Mouse (Mus musculus) T-helper 2 cell (primary cell): ENCODE results near the gene Lpcat2.
"Not testable (repeated sequence)": the region's sequence is repeated elsewhere in the genome, so short reads cannot be mapped to it uniquely, and the experiment has no call there.

ENCODE experiments used
- in situ Hi-C: fragments of 300-600 bp; cut with MboI, MseI; formaldehyde crosslinking; loops from one replicate; pipeline ENCODE4 v1.15.1; 2025; ENCODE audit warnings: high pct_unique_total_duplicates

Lpcat2 gene

DNA sequence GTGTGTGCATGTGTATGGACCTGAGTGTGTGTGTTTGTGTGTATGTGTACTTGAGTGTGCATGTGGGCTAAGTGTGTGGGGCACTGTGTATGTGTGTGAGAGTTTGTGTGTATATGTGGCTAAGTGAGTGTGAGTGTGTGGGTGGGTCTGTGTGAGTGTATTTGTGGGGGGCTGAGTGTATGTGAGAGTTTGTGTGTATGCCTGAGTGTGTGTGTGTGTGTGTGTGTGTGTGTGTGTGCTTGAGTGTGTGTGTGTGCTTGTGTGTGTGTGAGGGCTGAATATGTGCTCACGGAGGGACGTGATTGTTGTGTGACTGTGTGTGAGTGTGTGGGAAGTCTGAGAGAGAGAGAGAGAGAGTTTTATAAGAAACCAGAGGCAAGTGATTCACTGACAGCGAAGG is 3.8 kb upstream of the Lpcat2 start:
- in situ Hi-C loops, result no loop called here

DNA sequence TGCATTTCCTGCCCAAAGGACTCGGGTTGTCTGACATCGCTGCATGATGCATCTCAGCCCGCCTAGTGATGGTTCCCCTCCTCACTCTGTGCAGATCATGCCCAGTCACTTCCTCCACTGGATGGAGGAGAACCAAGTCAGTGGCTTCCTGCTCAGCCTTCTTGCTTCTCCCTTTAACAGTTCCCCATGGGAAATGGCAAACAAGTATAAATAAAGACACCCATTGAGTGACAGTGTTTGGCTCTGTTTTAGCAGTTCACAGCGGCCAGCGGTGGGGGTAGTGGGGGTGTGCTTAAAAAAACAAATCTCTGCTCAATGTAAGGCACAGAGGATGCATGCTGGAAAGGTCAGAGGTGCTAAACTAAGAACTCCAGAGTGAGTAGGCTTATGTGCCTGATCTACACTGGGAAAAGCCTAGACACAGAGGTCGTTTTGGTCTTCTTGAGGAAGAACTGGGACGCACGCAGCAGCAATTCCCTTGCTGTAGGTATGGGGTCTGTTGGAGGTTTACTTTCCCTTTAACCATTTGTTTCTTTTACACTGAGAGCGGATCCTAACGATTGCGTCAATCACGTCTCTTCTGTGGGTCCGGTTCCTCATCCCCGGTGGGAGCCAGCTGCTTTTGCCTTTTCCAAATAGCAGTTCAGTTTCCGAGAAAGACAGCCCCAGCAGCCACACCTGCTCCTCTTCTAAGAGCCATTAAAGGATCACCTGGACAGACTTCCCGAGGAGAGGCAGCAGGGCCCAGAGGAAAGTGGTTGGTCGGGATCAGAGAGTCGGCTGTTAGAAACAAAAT is 1.8 kb upstream of the Lpcat2 start:
- in situ Hi-C loops, result no loop called here

DNA sequence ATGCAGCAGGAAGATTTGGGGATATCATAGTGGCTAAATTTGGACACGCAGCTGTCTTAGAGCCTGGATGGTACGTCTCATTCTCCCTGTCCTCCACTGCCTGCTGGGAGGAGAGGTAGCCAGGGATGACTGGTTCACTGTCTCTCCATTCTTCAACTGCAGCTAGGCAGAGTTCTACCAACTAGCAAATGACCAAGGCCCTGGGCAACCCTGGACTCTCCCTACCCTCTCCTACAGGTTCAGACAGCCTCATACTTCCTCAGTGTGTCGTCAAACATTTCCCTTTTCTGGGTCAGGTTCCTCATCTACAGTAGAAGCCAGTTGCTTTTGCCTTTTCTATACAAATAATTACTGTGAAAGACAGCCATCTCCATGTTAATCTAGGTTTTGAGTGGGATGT is 466 bp upstream of the Lpcat2 start:
- in situ Hi-C loops, result no loop called here

DNA sequence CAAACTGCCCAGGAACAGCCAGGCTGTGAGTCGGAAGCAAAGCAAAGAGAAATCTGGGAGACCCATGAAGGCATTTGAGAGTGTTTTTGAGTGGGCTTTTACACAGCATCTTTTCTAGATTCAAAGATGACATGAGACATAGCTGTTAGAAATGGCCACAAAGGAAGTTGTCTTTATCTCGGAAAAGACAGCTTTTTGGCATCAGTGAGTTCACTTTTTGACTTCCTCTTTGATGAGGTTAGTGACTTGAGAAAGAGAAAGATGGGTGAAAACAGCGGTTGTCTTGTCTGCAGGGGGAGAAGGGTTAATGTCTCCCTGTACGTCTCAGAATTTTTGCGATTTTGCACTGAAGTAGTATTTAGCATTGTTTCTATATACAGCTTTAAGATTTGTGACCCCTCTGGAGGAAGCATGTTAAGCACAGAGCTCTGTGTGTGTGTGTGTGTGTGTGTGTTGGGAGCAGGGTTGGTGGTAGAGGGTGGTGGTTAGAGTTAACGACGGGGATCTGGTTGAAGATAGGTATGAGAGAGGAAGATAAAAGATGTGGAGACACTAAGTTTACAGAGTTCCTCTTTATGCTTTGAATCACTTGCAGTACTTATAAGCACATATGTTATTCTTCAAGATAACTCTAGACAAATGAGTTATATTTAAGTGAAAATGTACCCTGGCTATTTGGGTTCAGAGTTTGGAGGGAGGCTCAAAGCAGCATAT is 1.3 kb downstream of the Lpcat2 start:
- in situ Hi-C loops, result no loop called here

DNA sequence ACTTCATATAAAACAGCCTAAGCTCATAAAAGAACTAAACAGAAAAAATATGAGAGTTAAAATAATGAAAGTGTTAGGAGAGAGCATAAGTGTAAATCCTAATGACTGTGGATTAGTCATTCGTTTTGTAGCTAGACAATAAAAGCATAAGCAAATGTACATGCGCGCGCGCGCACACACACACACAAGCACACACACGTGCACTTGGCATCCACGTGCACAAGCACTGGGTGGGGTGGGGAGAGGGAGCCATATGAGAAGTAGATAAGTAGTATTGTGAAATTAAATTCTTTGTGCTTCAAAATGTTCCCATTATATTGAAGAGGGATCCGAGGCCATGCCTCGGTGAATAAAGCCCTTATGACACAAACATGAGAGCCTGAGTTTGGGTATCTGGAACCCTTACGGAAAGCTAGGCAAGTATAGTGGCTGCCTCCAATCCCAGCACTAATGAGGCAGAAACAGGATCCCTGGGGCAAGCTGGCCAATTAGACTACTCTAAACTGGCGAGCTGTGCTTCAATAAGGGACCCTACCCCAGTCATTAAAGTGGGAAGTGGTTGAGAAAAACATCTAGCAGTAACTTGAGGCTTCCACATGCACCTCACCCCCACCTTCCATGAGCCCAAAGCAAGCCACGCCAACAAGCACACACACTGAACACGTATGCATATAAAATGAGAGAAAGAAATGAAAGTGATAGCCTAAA is 3.5 kb downstream of the Lpcat2 start:
- in situ Hi-C loops, result no loop called here

DNA sequence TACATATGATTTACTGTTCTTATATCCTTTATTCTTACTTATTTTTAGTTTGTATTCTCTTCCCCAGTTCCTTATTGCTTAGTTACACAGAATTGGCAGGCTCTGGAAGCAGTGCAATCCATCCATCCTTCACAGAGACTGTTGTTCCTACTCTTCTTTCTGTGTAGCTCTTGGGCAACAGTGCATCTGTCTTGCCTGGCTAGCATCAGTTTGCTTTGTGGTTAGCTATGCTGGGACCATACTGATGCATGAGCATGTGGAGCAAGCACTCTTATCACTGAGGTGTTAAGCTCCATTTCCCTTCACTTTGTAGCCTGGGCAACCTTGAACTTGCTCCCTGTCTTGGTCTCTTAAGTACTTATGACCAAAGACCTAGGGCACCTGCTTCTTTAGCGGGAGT is 6.8 kb downstream of the Lpcat2 start:
- in situ Hi-C loops, result no loop called here

DNA sequence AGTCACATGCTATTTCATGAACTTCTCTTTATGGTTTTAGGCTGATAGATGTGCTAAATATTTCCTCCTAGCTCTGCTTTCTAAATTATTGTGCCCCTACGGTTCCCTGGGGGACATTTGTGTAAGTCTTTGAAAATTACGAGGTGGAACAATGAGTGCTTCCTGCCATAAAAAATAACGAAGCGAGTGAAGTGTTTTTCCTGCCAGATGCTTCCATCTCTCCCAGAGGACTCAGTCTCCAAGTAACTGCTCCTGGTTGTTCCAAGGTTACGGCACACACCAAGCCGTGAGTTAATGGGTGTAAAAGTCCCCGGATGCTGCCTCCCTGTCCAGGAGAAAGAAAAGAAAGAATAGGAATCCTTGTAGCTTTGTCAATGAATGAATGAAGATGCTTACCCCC is 15.1 kb downstream of the Lpcat2 start:
- in situ Hi-C loops, result no loop called here

DNA sequence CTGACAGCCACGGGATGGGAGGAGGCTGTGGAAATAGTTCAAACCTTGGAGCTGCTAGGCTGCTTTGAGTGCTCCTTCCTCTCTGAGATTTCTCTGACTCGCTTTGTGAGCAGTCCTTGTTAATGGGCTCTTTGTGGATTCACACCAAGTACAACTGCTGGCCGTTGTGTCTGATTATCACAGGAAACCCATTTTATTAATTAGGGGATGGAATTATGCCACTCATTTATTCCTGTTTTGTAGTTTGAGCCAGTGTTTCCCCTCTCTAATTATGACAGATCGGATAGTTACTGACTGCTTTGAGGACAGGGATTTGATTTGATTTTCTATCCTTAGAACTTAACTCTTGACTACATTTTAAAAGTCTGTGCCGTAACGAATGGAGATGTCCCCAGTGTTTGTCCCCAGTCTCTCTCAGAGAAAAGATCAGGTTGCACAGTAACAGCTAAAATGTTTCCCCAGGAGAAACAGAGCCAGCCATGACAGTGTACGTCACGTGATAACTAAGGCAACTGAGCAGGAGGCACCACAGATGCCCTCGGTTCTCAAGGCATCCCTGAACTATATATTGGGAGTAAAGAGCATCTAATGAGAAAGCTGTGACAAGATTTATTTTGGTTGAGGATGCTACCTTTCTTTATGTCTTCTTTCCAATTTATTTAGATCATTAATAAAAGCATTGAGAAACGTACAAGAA is 17.1 kb downstream of the Lpcat2 start:
- in situ Hi-C loops, result no loop called here

DNA sequence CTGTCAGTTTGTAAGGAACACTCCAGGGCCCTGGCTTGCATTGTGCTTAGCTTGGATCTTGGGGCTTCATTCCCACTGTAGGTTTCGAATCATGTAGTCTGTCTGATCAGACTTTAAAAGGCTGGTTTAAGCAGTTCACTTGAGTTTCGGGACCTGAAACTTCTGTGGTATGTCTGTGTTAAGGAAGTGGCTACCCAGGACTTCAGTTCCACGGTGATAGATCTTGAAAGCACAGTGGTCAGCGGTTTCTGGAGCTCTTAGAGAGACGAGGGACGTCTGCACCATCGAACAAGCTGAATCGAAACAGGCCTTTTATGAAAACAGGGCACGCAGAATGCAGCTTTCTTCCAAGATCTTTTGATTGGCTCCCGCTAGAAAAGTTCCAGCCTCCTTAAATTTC is 20.7 kb downstream of the Lpcat2 start:
- in situ Hi-C loops, result no loop called here

DNA sequence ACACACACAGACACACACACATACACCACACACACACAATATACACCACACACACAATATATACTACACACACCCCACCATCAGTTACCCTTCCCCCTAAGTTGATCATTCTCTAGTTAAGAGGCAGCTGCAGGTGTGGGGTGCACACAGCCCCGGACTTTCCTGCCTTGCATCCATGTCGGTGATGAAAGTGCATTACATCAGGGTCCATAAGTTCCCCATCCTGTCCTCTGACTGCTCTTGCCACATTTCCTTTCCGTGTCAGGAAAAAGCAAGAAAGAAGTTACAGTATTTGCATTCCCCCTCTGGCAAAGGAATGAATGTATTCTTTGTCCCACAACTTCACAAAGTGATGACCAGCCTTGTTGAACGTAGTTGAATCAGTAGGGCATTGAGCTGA is 26.1 kb downstream of the Lpcat2 start:
- in situ Hi-C loops, result no loop called here

DNA sequence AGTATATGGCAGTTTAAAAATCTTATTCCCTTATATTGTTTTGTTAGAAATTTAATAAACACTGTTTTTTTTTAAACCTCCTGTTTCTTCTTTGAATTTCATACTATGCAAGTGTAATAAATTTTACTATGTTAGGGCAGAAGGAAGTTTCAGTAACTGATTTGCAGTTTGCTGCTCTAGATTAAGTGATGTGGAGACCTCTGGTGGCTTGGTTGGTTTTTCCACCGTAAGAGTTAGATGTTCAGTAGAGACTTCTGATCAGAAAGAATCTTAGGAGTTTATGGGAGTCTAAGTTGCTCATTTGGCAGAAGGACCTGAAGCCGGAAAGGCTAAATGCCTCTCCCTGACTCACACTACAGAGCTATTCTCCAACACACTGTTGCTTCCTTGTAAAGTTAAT is 28.6 kb downstream of the Lpcat2 start:
- in situ Hi-C loops, result no loop called here

DNA sequence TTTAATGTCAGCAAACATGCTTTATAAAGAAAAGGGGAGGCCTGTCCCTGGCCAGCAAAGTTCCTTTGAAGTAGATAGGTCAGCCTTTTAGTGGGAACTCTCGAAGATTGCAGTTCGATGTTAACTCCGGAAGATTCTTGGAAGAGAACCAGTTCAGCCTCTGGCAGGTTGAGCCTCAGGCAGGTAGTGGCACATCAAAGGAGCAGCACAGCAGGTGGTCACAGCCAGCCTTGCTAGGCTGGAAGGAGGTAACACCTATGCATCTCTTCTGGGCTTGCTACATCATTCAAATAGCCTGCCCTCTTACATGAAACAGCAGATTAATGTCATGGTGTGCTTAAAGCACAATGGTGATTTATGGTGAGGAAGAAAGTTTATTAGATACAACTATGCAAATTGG is 37.1 kb downstream of the Lpcat2 start:
- in situ Hi-C loops, result not testable (repeated sequence)

DNA sequence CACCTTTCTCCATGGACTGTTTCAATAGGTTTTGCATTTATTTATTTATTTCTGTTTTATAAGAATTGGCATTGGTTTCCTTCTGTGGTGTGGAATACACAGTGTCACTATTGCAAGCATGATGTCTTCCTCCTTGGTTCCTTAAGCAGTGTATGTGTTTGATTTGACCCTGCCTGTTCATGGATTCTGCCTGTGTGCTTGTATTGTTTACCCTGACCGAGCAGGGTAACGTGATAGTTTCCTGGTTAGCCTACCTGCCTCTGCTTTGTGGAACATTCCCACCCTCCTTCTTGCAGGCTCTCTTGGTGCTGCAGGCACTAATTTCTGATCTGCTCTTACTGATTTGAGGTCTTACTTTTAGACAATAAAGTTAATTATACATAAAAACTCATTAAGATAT is 38.7 kb downstream of the Lpcat2 start:
- in situ Hi-C loops, result no loop called here

DNA sequence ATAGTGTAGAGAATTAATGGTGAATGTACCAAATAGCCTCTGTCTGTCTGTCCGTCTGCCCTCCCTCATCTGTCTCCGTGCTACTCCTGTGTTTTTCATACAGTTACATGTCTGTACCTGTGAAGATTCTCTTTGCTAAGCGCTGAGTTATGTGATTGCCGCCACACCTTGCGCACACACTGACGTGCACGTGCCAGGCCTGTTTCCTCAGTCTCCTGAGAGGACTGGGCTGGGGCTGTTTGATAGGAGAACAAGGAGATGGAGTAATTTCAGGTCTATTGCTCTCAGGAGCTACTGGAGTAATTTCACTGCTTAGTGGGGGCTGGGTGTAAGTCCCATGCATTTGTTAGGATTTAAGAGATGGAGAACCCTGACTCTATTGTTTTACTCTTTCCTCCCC is 39.9 kb downstream of the Lpcat2 start:
- in situ Hi-C loops, result no loop called here

DNA sequence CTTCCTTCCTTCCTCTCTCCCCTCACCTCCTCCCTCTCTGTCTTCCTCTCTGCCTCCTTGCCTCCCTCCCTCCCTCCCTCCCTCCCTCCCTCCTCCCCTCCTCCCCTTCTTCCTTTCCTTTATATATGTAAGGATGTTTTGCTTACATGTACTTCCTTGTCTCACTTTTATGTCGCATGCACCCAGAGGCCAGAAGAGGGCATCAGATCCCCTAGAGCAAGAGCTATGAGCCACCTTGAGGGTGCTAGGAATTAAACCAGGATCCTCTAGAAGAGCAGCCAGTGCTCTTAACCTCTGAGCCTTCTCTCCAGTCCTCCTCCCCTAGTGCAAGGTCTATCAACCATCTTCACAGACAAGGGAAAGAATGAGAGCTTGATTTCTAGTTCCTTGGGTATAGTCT is 40.9 kb downstream of the Lpcat2 start:
- in situ Hi-C loops, result no loop called here

DNA sequence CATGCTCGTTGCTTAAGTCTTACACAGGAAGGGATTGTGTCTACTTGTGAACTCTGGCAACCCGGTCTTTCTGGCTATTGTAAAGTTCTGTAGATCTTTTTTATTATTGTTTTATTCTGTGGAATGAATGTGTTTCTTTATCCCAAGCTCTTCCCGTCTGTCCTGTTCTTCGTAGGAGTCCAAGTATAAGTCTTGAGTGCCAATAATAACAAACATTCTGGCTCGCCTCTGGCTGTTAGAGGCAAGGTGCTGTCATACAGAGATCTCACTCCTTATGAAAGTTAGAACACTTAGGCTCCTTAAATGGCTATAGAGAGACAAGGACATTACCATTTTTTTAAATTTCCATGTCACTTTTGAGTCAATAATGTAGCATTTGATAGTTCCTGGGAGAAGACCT is 41.5 kb downstream of the Lpcat2 start:
- in situ Hi-C loops, result no loop called here

DNA sequence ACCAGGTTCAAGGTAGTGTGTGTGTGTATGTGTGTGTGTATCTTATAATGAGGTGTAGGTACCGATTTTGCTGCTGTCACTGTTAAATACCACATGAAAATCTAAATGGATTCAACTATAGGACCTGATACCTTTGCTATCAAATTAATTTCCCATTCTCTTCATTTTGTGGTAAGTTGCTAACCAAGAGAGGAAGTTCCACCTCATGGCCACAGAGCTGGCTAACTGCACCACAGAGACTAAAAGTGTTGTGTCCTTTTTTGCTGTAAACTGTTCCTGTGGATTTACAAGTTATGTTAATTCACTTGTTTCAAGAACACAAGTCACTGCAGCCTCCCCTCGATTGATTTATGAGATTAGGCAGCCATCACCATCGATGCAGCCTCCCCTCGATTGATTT is 42.7 kb downstream of the Lpcat2 start:
- in situ Hi-C loops, result no loop called here

DNA sequence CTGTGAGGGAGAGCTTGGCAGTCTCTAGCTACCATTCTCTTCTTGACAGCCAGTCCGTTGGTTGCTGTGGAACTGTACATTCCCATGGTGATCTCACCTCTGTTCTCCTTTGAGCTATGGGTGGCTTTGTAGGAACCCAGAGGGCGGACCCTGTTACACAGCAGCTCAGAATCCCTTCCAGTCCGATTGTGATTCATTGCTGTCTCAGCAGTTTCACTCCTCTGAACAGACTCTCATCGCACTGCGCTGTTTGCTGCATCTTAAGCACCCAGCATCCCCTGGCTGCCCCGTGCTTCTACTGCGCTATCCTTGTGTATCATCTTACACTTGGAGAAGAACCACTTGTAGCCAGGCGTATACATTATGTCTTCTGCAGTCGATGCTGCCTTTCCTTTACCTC is 44.5 kb downstream of the Lpcat2 start:
- in situ Hi-C loops, result no loop called here

DNA sequence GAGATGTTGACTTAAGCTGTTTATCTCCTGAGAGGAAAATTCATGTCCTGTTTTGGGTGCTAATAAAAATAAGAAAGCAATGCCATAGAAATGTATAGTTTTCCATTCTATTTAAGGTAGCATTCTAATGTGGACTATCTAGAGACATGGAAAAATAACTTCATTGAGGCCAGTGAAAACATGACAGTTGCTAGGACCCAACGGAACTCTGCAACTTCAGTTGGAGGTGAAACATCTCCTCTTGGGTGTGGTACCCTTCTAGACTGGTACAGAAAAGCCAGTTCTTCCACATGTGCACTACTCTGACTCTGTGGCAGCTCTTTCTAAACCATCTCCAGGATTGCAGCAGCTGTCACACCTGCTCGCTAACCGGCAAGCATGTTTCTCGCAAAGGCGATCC is 46.0 kb downstream of the Lpcat2 start, which contains the start of gene Capns2:
Capns2 (plus strand) TSS at position 301 of the 400 bp plus-strand sequence.
- in situ Hi-C loops, result loop anchor here (10.0 kb wide), 1 partner anchor 426 kb away; no protein-coding TSS in a partner anchor

DNA sequence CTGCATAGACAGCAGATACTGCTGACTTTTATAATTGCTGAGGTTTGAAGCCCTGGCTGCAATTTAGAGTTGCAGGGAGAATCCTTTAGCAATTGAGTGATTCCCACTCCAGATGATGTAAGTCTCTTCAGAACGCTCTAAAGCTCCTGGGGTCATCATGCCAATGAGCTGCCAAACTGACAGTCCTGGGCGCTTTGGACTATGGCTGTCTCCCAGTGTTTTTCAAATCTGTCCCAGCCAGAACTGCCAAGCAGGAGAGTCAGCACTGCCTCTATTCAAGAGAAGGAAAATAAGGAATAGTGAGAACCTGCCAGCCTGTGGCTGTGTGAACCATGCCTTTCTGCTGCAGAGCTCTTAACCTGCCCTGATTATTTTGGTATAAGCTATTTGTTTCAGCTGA is 47.8 kb downstream of the Lpcat2 start:
- in situ Hi-C loops, result loop anchor here (10.0 kb wide), 1 partner anchor 428 kb away; no protein-coding TSS in a partner anchor

DNA sequence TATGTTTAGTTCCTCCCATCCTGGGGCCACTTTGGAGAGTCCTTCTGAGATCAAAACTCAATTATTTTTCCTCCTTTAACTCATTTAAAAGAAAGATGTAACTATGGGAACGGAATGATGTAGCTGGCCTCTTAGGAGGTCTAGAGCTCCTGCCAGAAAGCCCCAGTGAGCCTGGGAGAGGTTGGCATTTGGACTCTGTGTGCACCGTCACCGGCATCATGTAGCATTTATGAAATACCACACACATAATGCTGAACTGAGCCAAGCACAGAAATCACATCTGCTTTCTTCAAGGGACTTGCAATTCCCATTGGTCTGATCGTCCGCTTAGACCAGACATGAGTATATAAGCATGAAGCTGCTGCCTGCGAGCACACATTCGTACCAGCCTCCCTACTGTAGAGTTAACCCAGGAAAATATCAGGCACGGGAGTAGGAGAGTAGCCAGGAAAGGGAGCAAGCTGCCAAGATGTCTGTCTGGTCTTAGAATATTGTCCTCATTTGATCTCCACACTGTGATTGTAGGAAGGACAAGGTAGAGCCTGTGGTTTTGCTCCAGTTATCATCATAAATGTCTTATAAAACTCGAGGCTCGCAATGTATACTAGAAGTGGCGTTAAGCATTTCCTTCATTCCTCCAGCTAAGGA is 48.5 kb downstream of the Lpcat2 start:
- in situ Hi-C loops, result loop anchor here (10.0 kb wide), 1 partner anchor 429 kb away; no protein-coding TSS in a partner anchor
